Mouse (Mus musculus) thymus, adult 2 months (tissue): ENCODE results near the gene Cdh23. TPM values are rescaled to one million over a fixed set of nuclear protein-coding genes. Genes with fewer than 3 reads are reported as not detected.
A peak's percentile ranks its signal among the peaks of the same experiment; 100 is the strongest.

Source experiments
- DNase-seq: peaks from one replicate; pipeline ENCODE4 v3.0.0; 2021
- H3K27ac ChIP-seq: fragments of 200-500 bp; 2 replicates; pipeline ENCODE4 v1.5.1; 2012; ENCODE audit warnings: low read length, control low read depth; ENCODE audit not compliant: control insufficient read depth, insufficient read depth
- H3K27me3 ChIP-seq: fragments of 200-500 bp; 2 replicates; pipeline ENCODE4 v1.6.1; 2012; ENCODE audit warnings: mild to moderate bottlenecking, low read length, moderate library complexity, mixed read lengths; ENCODE audit not compliant: control insufficient read depth, insufficient read depth
- H3K36me3 ChIP-seq: fragments of 200-500 bp; 2 replicates; pipeline ENCODE4 v1.6.1; 2012; ENCODE audit warnings: mild to moderate bottlenecking, low read length, moderate library complexity; ENCODE audit not compliant: control insufficient read depth, insufficient read depth
- H3K4me1 ChIP-seq: fragments of 200-500 bp; replicated peaks from 2 replicates; pipeline ENCODE4 v1.6.1; 2012; ENCODE audit warnings: low read length; ENCODE audit not compliant: control insufficient read depth, insufficient read depth
- H3K4me3 ChIP-seq: fragments of 200-500 bp; 2 replicates; pipeline ENCODE4 v1.5.1; 2012; ENCODE audit warnings: mild to moderate bottlenecking, low read length, control low read depth, moderate library complexity; ENCODE audit not compliant: control insufficient read depth, insufficient read depth
- CTCF ChIP-seq: fragments of 200-500 bp; IDR thresholded peaks from 2 replicates; pipeline ENCODE4 v1.5.1; 2012; ENCODE audit warnings: mild to moderate bottlenecking, control low read depth, low read length, moderate library complexity, borderline replicate concordance; ENCODE audit not compliant: control insufficient read depth, poor library complexity, insufficient read depth; ENCODE audit errors: extremely low read depth
- POLR2A ChIP-seq: fragments of 200-500 bp; IDR thresholded peaks from 2 replicates; pipeline ENCODE4 v1.6.1; 2012; ENCODE audit warnings: mild to moderate bottlenecking, low read length, control low read depth, moderate library complexity; ENCODE audit not compliant: control insufficient read depth, poor library complexity, insufficient read depth; ENCODE audit errors: extremely low read depth
- WGBS: fragments of 180-500 bp; shearing (Covaris S2); methylation state at CpG from one replicate; pipeline ENCODE4 v1.1.7; 2018; 5-methylcytosine and 5-hydroxymethylcytosine counted together
- polyA plus RNA-seq: library from polyadenylated mRNA; depleted of rRNA; stranded (reverse); fragments of >200 nt; gene quantifications from 2 replicates; pipeline ENCODE4 v1.2.3, GENCODE M21; 2012

Cdh23 gene
- polyA plus RNA-seq, 1 experiment: 3.5 TPM

DNA sequence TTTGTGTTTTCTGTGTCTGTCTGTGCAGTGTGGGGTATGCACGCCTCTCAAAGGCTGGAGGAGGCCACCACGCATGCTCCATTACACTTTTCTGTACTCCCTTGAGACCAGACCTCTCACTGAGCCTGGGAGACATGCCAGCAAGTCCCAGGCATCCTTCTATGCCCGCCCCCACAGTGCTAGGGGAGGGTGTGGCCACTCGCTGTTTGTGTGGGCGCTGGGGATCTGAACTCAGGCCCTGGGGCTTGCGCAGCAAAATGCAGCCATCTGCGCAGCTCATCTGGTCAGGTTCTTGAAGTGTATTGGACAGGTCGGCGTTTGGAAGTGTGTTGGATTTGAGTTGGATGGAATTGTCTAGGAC lies 416.4 kb downstream of the Cdh23 start:
- 86% methylated on average over 9 of the region's 9 CpGs for WGBS
- DNase-seq: peak; percentile 49
- Histone ChIP-seq H3K4me1 (peaks cover 51% of the 10 kb centered on the region), H3K27me3 (no peaks in the 10 kb centered on the region), H3K27ac (peak overlapping the region; percentile 77), H3K36me3 (no peaks in the 10 kb centered on the region), H3K4me3 (peak overlapping the region; percentile 41)
- TF ChIP-seq POLR2A (no peak), CTCF (no peak)

DNA sequence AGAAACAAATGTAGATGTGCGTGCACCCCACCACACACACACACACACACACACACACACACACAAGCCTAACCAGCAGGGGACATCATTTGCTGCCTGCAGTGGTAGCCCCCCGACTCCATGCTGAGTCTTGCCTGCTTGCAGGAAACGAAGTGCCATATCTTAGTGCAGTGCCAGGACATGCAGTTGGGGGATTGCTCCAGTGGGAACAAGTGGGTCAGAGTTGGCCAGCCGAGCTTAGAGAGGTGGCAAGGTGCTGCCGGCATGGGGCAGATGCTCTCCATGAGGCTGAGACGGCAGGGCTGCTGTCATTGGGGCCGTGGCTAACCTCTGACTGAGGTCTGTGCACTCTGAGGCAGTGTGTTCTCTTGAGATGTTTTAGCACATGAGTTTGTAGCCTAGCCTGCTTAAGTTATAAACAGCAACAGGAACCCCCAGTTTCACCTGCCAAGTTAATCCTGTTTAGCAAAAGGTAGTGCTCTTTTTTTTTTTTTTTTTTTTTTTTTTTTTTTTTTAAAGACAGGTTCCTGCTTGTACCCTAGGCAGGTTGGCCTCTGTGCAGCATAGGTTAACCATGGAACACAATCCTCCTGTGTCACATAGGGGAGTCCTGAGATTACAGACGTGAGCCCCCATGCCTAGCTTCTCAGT lies 416.9 kb downstream of the Cdh23 start:
- Histone ChIP-seq H3K27me3 (no peaks in the 10 kb centered on the region), H3K27ac (peak overlapping the region; percentile 82), H3K4me1 (peaks cover 49% of the 10 kb centered on the region), H3K36me3 (no peaks in the 10 kb centered on the region), H3K4me3 (peak overlapping the region; percentile 62)
- TF ChIP-seq POLR2A: no peak
- TF ChIP-seq CTCF: no peak
- DNase-seq: peak; percentile 54
- WGBS: 18% methylated on average over 8 of the region's 8 CpGs

DNA sequence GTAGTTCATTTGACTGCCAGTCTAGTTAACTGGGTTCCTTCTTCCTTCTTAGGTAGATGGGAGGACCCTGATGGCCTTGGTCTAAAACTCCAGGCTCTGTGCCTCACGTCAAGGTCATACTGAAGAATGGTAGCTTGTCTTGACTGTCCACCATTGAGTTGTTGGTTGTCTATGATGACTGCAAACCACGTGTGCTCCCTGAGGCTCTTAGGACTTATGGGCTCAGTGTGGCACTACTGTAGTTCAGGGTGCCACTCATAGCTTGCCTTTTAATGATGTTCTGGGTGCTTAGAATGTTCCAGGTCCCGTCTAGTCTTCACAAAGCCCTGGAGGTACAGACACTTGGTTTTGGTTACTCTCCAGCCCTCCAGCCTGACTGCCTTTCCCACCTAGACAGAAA lies 417.5 kb downstream of the Cdh23 start:
- Histone ChIP-seq H3K27me3 (no peaks in the 10 kb centered on the region), H3K4me1 (peaks cover 45% of the 10 kb centered on the region), H3K27ac (peak overlapping the region; percentile 82), H3K36me3 (no peaks in the 10 kb centered on the region), H3K4me3 (peak overlapping the region; percentile 62)
- 62% methylated on average over 3 of the region's 3 CpGs for WGBS
- no peak for DNase-seq
- TF ChIP-seq CTCF (no peak), POLR2A (no peak)

DNA sequence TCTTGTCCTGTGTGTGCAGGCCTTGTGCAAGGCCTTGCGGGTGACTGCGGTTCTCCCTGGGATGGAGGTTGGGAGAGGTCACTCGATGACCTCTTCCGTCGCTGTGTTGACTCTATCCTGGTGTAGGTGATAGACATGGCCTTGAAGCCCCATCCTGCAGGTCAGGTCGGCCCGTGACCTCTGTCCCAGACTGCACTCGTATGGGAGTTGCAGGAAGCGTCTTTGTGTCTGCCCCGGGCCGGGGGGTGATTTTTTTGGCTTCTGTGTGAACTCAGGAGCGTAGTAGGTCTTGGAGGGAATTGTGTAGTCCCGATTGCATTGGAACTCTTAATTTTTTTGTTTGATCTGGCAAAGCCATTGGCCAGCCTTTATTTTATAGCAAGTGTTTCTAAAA lies 418.3 kb downstream of the Cdh23 start:
- 4% methylated on average over 13 of the region's 13 CpGs for WGBS
- H3K4me1 ChIP-seq: peaks cover 37% of the 10 kb centered on the region
- peak overlapping the region; percentile 59 for H3K27ac ChIP-seq
- DNase-seq: no peak
- H3K27me3 ChIP-seq: no peaks in the 10 kb centered on the region
- no peaks in the 10 kb centered on the region for H3K36me3 ChIP-seq
- H3K4me3 ChIP-seq: peak overlapping the region; percentile 83
- TF ChIP-seq CTCF (no peak), POLR2A (no peak)

DNA sequence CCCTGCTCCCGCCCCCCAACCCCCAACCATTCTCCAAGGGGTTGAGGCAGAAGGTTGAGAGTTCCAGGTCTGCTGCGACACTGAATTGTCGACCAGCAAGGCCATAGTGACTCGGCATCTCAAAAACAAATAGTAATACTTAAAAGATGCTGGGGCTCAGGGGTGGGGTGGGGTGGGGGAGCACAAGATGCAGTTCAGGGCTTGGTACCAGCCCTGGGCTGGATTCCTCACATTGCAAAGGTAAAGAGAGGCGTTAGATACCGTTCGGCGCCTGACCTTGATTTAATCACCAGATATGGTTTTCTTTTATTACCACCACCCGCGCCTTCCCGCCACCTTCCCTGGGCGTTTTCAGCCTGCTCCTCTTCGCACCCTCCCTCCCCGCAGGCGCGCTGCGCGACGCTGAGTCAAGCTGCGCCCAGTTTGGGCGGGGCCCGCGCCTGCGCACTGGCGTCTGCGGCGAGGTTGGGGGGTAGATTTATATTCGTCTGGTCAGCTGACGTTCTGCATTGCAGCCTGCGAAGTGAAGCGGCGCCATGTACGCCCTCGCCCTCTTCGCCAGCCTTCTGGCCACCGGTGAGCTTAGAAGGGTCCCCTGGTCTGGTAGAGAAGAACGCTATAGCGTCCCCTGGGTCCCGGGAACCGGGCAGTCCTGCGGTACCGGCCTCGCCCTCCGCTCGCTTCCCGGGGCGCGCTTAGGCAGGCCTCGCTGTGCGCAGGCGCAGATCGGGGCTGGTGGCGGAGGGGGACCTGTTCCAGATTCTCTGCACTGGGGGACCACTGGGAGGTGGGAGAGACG lies 418.9 kb downstream of the Cdh23 start, which contains the start of gene Psap:
TSS of gene Psap (plus strand) at position 421 of the 799 bp plus-strand sequence.
- 2% methylated on average over 54 of the region's 54 CpGs for WGBS
- Histone ChIP-seq H3K4me3 (peak within 1 kb of the TSS; percentile 83), H3K27me3 (no peaks in the 10 kb centered on the region), H3K27ac (peak within 1 kb of the TSS; percentile 59), H3K4me1 (peaks cover 32% of the 10 kb centered on the region), H3K36me3 (no peaks in the 10 kb centered on the region)
- peak; percentile 95 for DNase-seq
- peak; percentile 97 for TF ChIP-seq POLR2A
- 0 out of 2 replicates have a peak, but pooled peaks have one; percentile 71 for TF ChIP-seq CTCF

DNA sequence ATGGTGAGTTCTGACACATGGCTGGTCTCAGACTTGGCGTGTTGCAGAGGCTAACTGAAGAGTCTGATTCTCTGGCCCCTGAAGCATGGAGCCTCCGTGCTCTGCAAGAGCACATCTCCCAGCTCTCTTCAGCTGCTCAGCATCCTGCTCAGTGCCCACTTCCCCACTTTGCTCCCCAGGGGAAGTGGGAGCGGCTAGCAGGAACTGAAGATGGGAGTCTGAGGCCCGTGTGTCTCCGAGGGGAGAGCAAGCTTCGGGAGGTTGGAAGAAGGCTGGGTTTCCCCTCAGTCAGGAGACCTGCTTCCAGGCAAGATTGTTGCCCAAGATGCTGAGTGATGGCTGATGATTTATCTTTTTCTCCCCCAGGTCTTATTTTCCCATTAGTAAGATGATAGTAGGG lies 422.9 kb downstream of the Cdh23 start:
- peaks cover 4% of the 10 kb centered on the region for H3K4me1 ChIP-seq
- H3K36me3 ChIP-seq: no peaks in the 10 kb centered on the region
- H3K27me3 ChIP-seq: no peaks in the 10 kb centered on the region
- no peak for DNase-seq
- no peak overlapping the region for H3K27ac ChIP-seq
- TF ChIP-seq CTCF (no peak), POLR2A (no peak)
- H3K4me3 ChIP-seq: no peak overlapping the region
- 57% methylated on average over 6 of the region's 6 CpGs for WGBS

DNA sequence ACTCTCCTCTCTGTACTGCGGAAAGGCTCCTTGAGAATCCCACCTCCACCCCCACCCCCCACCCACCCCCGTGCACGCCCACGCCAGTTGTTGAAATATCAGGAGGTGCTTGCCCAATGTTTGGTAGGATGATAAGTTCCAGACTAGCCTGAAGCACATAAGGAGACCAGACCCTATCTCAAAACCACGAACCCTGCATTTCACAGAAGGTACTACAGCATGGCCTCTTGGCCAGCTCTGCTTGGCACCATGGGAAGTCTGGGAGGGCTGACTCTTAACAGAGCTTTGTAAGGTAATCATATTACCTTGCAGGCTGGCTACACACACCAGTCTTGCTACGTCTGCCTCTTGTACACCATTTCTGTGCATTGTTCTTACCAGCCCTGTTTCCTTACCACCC lies 424.0 kb downstream of the Cdh23 start:
- H3K27ac ChIP-seq: no peak overlapping the region
- H3K27me3 ChIP-seq: no peaks in the 10 kb centered on the region
- WGBS: 88% methylated on average over 6 of the region's 6 CpGs
- no peak for DNase-seq
- H3K36me3 ChIP-seq: no peaks in the 10 kb centered on the region
- no peak for TF ChIP-seq CTCF
- TF ChIP-seq POLR2A: no peak
- H3K4me1 ChIP-seq: peaks cover 3% of the 10 kb centered on the region
- H3K4me3 ChIP-seq: no peak overlapping the region
